In the genomic region with DNA sequence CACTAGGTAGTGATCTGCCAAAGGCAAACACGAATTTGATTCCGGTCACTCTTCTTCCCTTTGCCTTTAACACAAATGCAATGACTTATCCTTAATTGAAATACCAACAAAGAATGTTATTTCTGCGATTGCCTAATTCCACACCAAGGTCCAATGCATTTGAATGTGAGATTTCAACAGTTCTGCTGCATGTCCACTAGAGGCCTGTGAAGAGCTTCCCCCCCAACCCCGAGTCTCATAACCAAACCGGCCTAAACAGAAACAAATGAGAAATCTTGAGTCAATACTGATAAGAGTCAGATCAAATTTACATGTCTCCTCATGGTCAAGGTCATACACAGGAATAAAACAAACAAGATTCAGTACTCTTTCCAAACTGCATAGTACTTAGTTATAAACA, we compare ENCODE assay signal across 8 mouse cellular contexts.
DNase-seq lines count a peak whose midpoint lies in the region.

No protein-coding gene starts in this region.

- DNase-seq in layer of hippocampus, adult 11-12 months (ENCODE audit: low spot score) = peak; percentile 24
- DNase-seq in layer of hippocampus, adult 18-20 months (ENCODE audit: low spot score in 2 of 2) = no peak
- peak; percentile 46 to 64 for DNase-seq in adrenal gland, postnatal 36 days
- peak; percentile 52 for DNase-seq in forelimb bud, embryonic 11.5 days (ENCODE audit: low read depth, low spot score)
- DNase-seq in kidney, adult 18-20 months = peak; percentile 33
- DNase-seq in lung, postnatal 25 days (ENCODE audit: low spot score) = peak; percentile 81
- no peak for DNase-seq in testis, postnatal 14 days (ENCODE audit: low spot score)
- no peak for DNase-seq in frontal cortex, postnatal 10 days (ENCODE audit: low spot score in 2 of 2)

Comparison
In these comparisons a context has a peak if more than half of its experiments do, and no peak if none do; other contexts are left out.
1. DNase-seq: peak in layer of hippocampus, adult 11-12 months (single experiment), adrenal gland, postnatal 36 days (2 of 2), forelimb bud, embryonic 11.5 days (single experiment), kidney, adult 18-20 months (single experiment) and lung, postnatal 25 days (single experiment); none in layer of hippocampus, adult 18-20 months (0 of 2), testis, postnatal 14 days (single experiment) and frontal cortex, postnatal 10 days (0 of 2).